Mouse (Mus musculus) heart, embryonic 13.5 days (tissue): ENCODE results near the gene Olfr313. TPM values are rescaled to one million over a fixed set of nuclear protein-coding genes. Genes with fewer than 3 reads are reported as not detected.
"Not testable (repeated sequence)": the region's sequence is repeated elsewhere in the genome, so short reads cannot be mapped to it uniquely, and the experiment has no call there.

ENCODE experiments used
- ATAC-seq: fragments of 200-750 bp; cut with Nextera tagmentation; 2 replicates; pipeline ENCODE4 v1.8.0; 2017; ENCODE audit warnings: moderate TSS enrichment; ENCODE audit not compliant: insufficient number of reproducible peaks, low FRiP score, low TSS enrichment; ENCODE audit errors: extremely low read depth
- H3K27ac ChIP-seq: fragments of 300-500 bp; sonication (generic); replicated peaks from 2 replicates; pipeline ENCODE4 v1.5.1; 2015; ENCODE audit warnings: moderate library complexity, mild to moderate bottlenecking, inconsistent platforms
- H3K27me3 ChIP-seq: fragments of 300-500 bp; sonication (generic); replicated peaks from 2 replicates; pipeline ENCODE4 v1.6.1; 2015; ENCODE audit warnings: mild to moderate bottlenecking, inconsistent platforms
- H3K36me3 ChIP-seq: fragments of 300-500 bp; sonication (generic); 2 replicates; pipeline ENCODE4 v1.6.1; 2015; ENCODE audit warnings: mild to moderate bottlenecking, inconsistent platforms
- H3K4me1 ChIP-seq: fragments of 300-500 bp; sonication (generic); 2 replicates; pipeline ENCODE4 v1.6.1; 2015; ENCODE audit warnings: inconsistent platforms
- H3K4me2 ChIP-seq: fragments of 300-500 bp; sonication (generic); 2 replicates; pipeline ENCODE4 v1.6.1; 2015; ENCODE audit warnings: inconsistent platforms, mild to moderate bottlenecking, moderate library complexity
- H3K4me3 ChIP-seq: fragments of 300-500 bp; sonication (generic); 2 replicates; pipeline ENCODE4 v1.5.1; 2015; ENCODE audit warnings: moderate library complexity, mild to moderate bottlenecking, inconsistent platforms
- H3K9ac ChIP-seq: fragments of 300-500 bp; sonication (generic); 2 replicates; pipeline ENCODE4 v1.6.1; 2015; ENCODE audit warnings: inconsistent platforms, mild to moderate bottlenecking, moderate library complexity
- H3K9me3 ChIP-seq: fragments of 300-500 bp; sonication (generic); 2 replicates; pipeline ENCODE4 v1.6.1; 2016; ENCODE audit warnings: inconsistent platforms
- WGBS: fragments of 180-500 bp; shearing (Covaris S2); methylation state at CpG from one replicate; pipeline ENCODE4 v1.1.7; 2015; ENCODE audit warnings: mixed read lengths; 5-methylcytosine and 5-hydroxymethylcytosine counted together
- polyA plus RNA-seq: library from polyadenylated mRNA; unstranded; fragments of >200 nt; fragmentation: Nextera tagmentation; extraction: Ambion mirVana; gene quantifications from 2 replicates; pipeline ENCODE4 v1.2.1, GENCODE M21; 2015

Olfr313 gene
- polyA plus RNA-seq: 0.12 and 0.17 TPM in 2 replicates

- H3K4me1 ChIP-seq, H3K9me3 ChIP-seq, H3K9ac ChIP-seq, H3K36me3 ChIP-seq, ATAC-seq, H3K27ac ChIP-seq, H3K27me3 ChIP-seq, H3K4me2 ChIP-seq, H3K4me3 ChIP-seq: not testable (repeated sequence)
- 59% methylated on average over 1 of the region's 1 CpGs for WGBS
These were observed at the start of gene Olfr313 for GRCm38 (mm10) chr11:58814700-58815099. Gene Olfr313, plus strand, starts transcription at chr11:58815000.

GRCm38 (mm10) chr11:58772888-58773287, 41.9 kb upstream of the Olfr313 start, which contains the start of gene Olfr315:
Gene Olfr315, plus strand, starts transcription at chr11:58773188.
- H3K9me3 ChIP-seq: no peaks in the 10 kb centered on the region
- H3K27me3 ChIP-seq: no peaks in the 10 kb centered on the region
- no peak for ATAC-seq
- H3K9ac ChIP-seq: no peak within 1 kb of the TSS
- no peaks in the 10 kb centered on the region for H3K4me1 ChIP-seq
- no peak within 1 kb of the TSS for H3K27ac ChIP-seq
- no peak within 1 kb of the TSS for H3K4me2 ChIP-seq
- H3K36me3 ChIP-seq: no peaks in the 10 kb centered on the region
- H3K4me3 ChIP-seq: no peak within 1 kb of the TSS

- Histone ChIP-seq H3K36me3 (no peaks in the 10 kb centered on the region), H3K9ac (no peak within 1 kb of the TSS), H3K4me3 (no peak within 1 kb of the TSS), H3K9me3 (no peaks in the 10 kb centered on the region), H3K4me2 (peak within 1 kb of the TSS; percentile 10), H3K27ac (no peak within 1 kb of the TSS), H3K4me1 (peaks cover 18% of the 10 kb centered on the region), H3K27me3 (no peaks in the 10 kb centered on the region)
- ATAC-seq: no peak
- 49% methylated on average over 6 of the region's 6 CpGs for WGBS
These were observed 32.2 kb upstream of the Olfr313 start, which contains the start of gene Olfr314 for GRCm38 (mm10) chr11:58782480-58783089. Gene Olfr314, plus strand, starts transcription at chr11:58782952.

- Histone ChIP-seq H3K4me1 (peaks cover 18% of the 10 kb centered on the region), H3K9ac (no peak overlapping the region), H3K4me3 (no peak overlapping the region), H3K4me2 (no peak overlapping the region), H3K36me3 (no peaks in the 10 kb centered on the region), H3K27me3 (no peaks in the 10 kb centered on the region), H3K9me3 (no peaks in the 10 kb centered on the region), H3K27ac (no peak overlapping the region)
- 59% methylated on average over 2 of the region's 2 CpGs for WGBS
- no peak for ATAC-seq
These were observed 30.6 kb upstream of the Olfr313 start for GRCm38 (mm10) chr11:58784182-58784581.

- Histone ChIP-seq H3K27ac (no peak overlapping the region), H3K4me1 (peaks cover 10% of the 10 kb centered on the region)
- WGBS: 74% methylated on average over 10 of the region's 10 CpGs
These were observed 27.1 kb upstream of the Olfr313 start for GRCm38 (mm10) chr11:58787651-58788050.

GRCm38 (mm10) chr11:58788346-58788745, 26.5 kb upstream of the Olfr313 start:
- Histone ChIP-seq H3K4me3 (no peak overlapping the region), H3K36me3 (no peaks in the 10 kb centered on the region), H3K9me3 (no peaks in the 10 kb centered on the region), H3K4me2 (no peak overlapping the region), H3K9ac (no peak overlapping the region), H3K27ac (no peak overlapping the region), H3K27me3 (no peaks in the 10 kb centered on the region), H3K4me1 (0 out of 2 replicates have a peak, but pooled peaks cover 7% of the 10 kb centered on the region)
- WGBS: 73% methylated on average over 8 of the region's 8 CpGs
- no peak for ATAC-seq

More at GRCm38 (mm10) chr11:58787651-58788050, 27.1 kb upstream of the Olfr313 start:
- ATAC-seq: no peak
- no peak overlapping the region for H3K4me3 ChIP-seq
- H3K36me3 ChIP-seq: no peaks in the 10 kb centered on the region
- H3K27me3 ChIP-seq: no peaks in the 10 kb centered on the region
- H3K9me3 ChIP-seq: no peaks in the 10 kb centered on the region
- H3K9ac ChIP-seq: no peak overlapping the region
- no peak overlapping the region for H3K4me2 ChIP-seq

- Histone ChIP-seq H3K27ac (no peak overlapping the region), H3K4me2 (no peak overlapping the region), H3K9ac (no peak overlapping the region), H3K27me3 (no peaks in the 10 kb centered on the region), H3K4me3 (no peak overlapping the region), H3K4me1 (0 out of 2 replicates have a peak, but pooled peaks cover 7% of the 10 kb centered on the region), H3K9me3 (no peaks in the 10 kb centered on the region), H3K36me3 (no peaks in the 10 kb centered on the region)
- no peak for ATAC-seq
- 23% methylated on average over 3 of the region's 3 CpGs for WGBS
These were observed 25.3 kb upstream of the Olfr313 start for GRCm38 (mm10) chr11:58789532-58789931.

GRCm38 (mm10) chr11:58790053-58790452, 24.7 kb upstream of the Olfr313 start:
- Histone ChIP-seq H3K27ac (no peak overlapping the region), H3K36me3 (no peaks in the 10 kb centered on the region), H3K9ac (no peak overlapping the region), H3K4me2 (no peak overlapping the region), H3K4me3 (no peak overlapping the region), H3K27me3 (no peaks in the 10 kb centered on the region), H3K9me3 (no peaks in the 10 kb centered on the region), H3K4me1 (0 out of 2 replicates have a peak, but pooled peaks cover 1% of the 10 kb centered on the region)
- ATAC-seq: no peak
- 44% methylated on average over 2 of the region's 2 CpGs for WGBS

GRCm38 (mm10) chr11:58790646-58791045, 24.2 kb upstream of the Olfr313 start:
- no peak overlapping the region for H3K27ac ChIP-seq

GRCm38 (mm10) chr11:58795856-58796255, 18.9 kb upstream of the Olfr313 start:
- Histone ChIP-seq H3K9me3 (no peaks in the 10 kb centered on the region), H3K4me1 (no peaks in the 10 kb centered on the region), H3K4me3 (no peak overlapping the region), H3K27ac (no peak overlapping the region), H3K9ac (no peak overlapping the region), H3K4me2 (no peak overlapping the region), H3K36me3 (no peaks in the 10 kb centered on the region), H3K27me3 (no peaks in the 10 kb centered on the region)
- WGBS: 60% methylated on average over 2 of the region's 2 CpGs
- ATAC-seq: no peak

More at GRCm38 (mm10) chr11:58790646-58791045, 24.2 kb upstream of the Olfr313 start:
- H3K4me3 ChIP-seq: no peak overlapping the region
- no peaks in the 10 kb centered on the region for H3K9me3 ChIP-seq
- no peak overlapping the region for H3K9ac ChIP-seq
- no peaks in the 10 kb centered on the region for H3K4me1 ChIP-seq
- ATAC-seq: no peak
- H3K4me2 ChIP-seq: no peak overlapping the region
- H3K36me3 ChIP-seq: no peaks in the 10 kb centered on the region
- 56% methylated on average over 6 of the region's 6 CpGs for WGBS
- no peaks in the 10 kb centered on the region for H3K27me3 ChIP-seq

GRCm38 (mm10) chr11:58796850-58797249, 17.9 kb upstream of the Olfr313 start:
- Histone ChIP-seq H3K36me3 (no peaks in the 10 kb centered on the region), H3K4me2 (no peak overlapping the region), H3K4me1 (peaks cover 4% of the 10 kb centered on the region), H3K9me3 (no peaks in the 10 kb centered on the region), H3K27me3 (no peaks in the 10 kb centered on the region), H3K27ac (no peak overlapping the region), H3K9ac (no peak overlapping the region), H3K4me3 (no peak overlapping the region)
- 64% methylated on average over 7 of the region's 7 CpGs for WGBS
- no peak for ATAC-seq

- ATAC-seq: no peak
- H3K9ac ChIP-seq: no peak overlapping the region
- H3K27me3 ChIP-seq: no peaks in the 10 kb centered on the region
- 68% methylated on average over 5 of the region's 5 CpGs for WGBS
- no peaks in the 10 kb centered on the region for H3K36me3 ChIP-seq
- no peak overlapping the region for H3K4me2 ChIP-seq
- peaks cover 7% of the 10 kb centered on the region for H3K4me1 ChIP-seq
- no peaks in the 10 kb centered on the region for H3K9me3 ChIP-seq
- H3K27ac ChIP-seq: no peak overlapping the region
- H3K4me3 ChIP-seq: no peak overlapping the region
These were observed 15.1 kb upstream of the Olfr313 start for GRCm38 (mm10) chr11:58799747-58800146.
